In the genomic region with DNA sequence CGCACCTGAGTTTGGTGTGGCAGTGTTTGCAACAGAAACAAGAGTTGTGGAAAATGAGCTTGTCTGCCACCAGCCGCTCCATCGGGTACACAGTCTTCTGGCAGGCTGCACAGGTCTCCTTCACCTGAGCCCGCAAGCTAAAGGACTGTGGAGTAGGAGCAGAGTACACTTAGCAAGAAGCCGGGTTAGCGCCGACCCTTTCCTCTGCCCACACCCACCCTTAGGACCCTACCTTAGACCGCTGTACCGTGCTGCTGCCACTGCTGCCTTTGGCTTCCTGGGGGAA, we compare ENCODE assay signal across 8 mouse cellular contexts. TPM values are rescaled to one million over a fixed set of nuclear protein-coding genes. Genes with fewer than 3 reads are reported as not detected.
A peak's percentile ranks its signal among the peaks of the same experiment; 100 is the strongest.
DNase-seq lines count a peak whose midpoint lies in the region; ATAC-seq lines count a peak whose summit lies in the region.

No protein-coding gene starts in this region.

- H3K4me1 ChIP-seq in hindbrain, embryonic 11.5 days (replicated peaks; ENCODE audit: control insufficient read depth, insufficient read depth, low read length): peaks cover 20% of the 10 kb centered on the region
- H3K4me1 ChIP-seq in midbrain, embryonic 11.5 days (ENCODE audit: control insufficient read depth, insufficient read depth, low read length): peaks cover 22% of the 10 kb centered on the region

- no peaks in the 10 kb centered on the region; the same call in 1 of the 2 replicates for H3K36me3 ChIP-seq in hindbrain, embryonic 11.5 days (ENCODE audit: control insufficient read depth, insufficient read depth, low read length)
- H3K36me3 ChIP-seq in midbrain, embryonic 11.5 days (ENCODE audit: control insufficient read depth, insufficient read depth, low read length): peaks cover 11% of the 10 kb centered on the region

- DNase-seq in kidney, adult 9 months: peak; percentile 37
- DNase-seq in kidney, adult 18-20 months: no peak
- peak; percentile 15 for DNase-seq in ZHBTc4 (ENCODE audit: low read depth, low spot score)
- no peak for DNase-seq in hindbrain, embryonic 11.5 days (ENCODE audit: low spot score)
- peak; percentile 86 for DNase-seq in midbrain, embryonic 11.5 days (ENCODE audit: low spot score, missing footprints)
- no peak for DNase-seq in gastrocnemius, adult 8-10 months (ENCODE audit: low spot score in 2 of 2)
- DNase-seq in adrenal gland, postnatal 36 days: no peak
- DNase-seq in cerebellum, adult 9-10 months: no peak

- peak overlapping the region; percentile 98 for H3K27ac ChIP-seq in hindbrain, embryonic 11.5 days (ENCODE audit: low read depth, low read length)
- peak overlapping the region; percentile 97 for H3K27ac ChIP-seq in midbrain, embryonic 11.5 days (ENCODE audit: low read depth, low read length)

- H3K9ac ChIP-seq in hindbrain, embryonic 11.5 days (ENCODE audit: low read depth, low read length): peak overlapping the region; percentile 98
- H3K9ac ChIP-seq in midbrain, embryonic 11.5 days (ENCODE audit: low read length): peak overlapping the region; percentile 97

- peak; percentile 13; the same call in 1 of the 2 replicates for ATAC-seq in hindbrain, embryonic 11.5 days (ENCODE audit: low FRiP score)
- ATAC-seq in midbrain, embryonic 11.5 days (ENCODE audit: low FRiP score): no peak

- H3K9me3 ChIP-seq in hindbrain, embryonic 11.5 days (ENCODE audit: control insufficient read depth, low read length): no peaks in the 10 kb centered on the region
- H3K9me3 ChIP-seq in midbrain, embryonic 11.5 days (ENCODE audit: control insufficient read depth, low read length): no peaks in the 10 kb centered on the region

- WGBS in hindbrain, embryonic 11.5 days: 53% methylated on average over 9 of the region's 9 CpGs
- WGBS in midbrain, embryonic 11.5 days: 51% methylated on average over 9 of the region's 9 CpGs

- no peaks in the 10 kb centered on the region for H3K27me3 ChIP-seq in hindbrain, embryonic 11.5 days (ENCODE audit: control insufficient read depth, insufficient read depth, low read length)
- no peaks in the 10 kb centered on the region for H3K27me3 ChIP-seq in midbrain, embryonic 11.5 days (ENCODE audit: control insufficient read depth, insufficient read depth, low read length)

- peak overlapping the region; percentile 80 for H3K4me2 ChIP-seq in hindbrain, embryonic 11.5 days (replicated peaks; ENCODE audit: low read depth, low read length)
- peak overlapping the region; percentile 95 for H3K4me2 ChIP-seq in midbrain, embryonic 11.5 days

- peak overlapping the region; percentile 87 for H3K4me3 ChIP-seq in hindbrain, embryonic 11.5 days (ENCODE audit: low read depth, low read length)
- peak overlapping the region; percentile 83 for H3K4me3 ChIP-seq in midbrain, embryonic 11.5 days (ENCODE audit: low read depth, low read length)

RNA-seq across cellular contexts. Expression of a gene that starts 1.8 kb away (rescaled TPM):
- polyA plus RNA-seq in hindbrain, embryonic 11.5 days (2014; fragmentation: Nextera tagmentation; extraction: Ambion mirVana): not detected in 2 replicates
- not detected in 2 replicates for polyA plus RNA-seq in midbrain, embryonic 11.5 days (2014; fragmentation: Nextera tagmentation; extraction: Ambion mirVana)
- not detected for total RNA-seq in gastrocnemius, adult 8-10 months (2022)
- not detected for total RNA-seq in adrenal gland, postnatal 36 days (2021)

RNA-seq across cellular contexts. Expression of a gene that starts 1.8 kb away (rescaled TPM):
- polyA plus RNA-seq in hindbrain, embryonic 11.5 days (2014; fragmentation: Nextera tagmentation; extraction: Ambion mirVana): 298 and 301 TPM in 2 replicates
- polyA plus RNA-seq in midbrain, embryonic 11.5 days (2014; fragmentation: Nextera tagmentation; extraction: Ambion mirVana): 301 and 308 TPM in 2 replicates
- 1 to 10 TPM; 2.2 to 2.8 (median 2.4) TPM for total RNA-seq in gastrocnemius, adult 8-10 months (2022)
- total RNA-seq in adrenal gland, postnatal 36 days (2021): 10 to 100 TPM; 11.8 to 15.0 TPM

RNA-seq across cellular contexts. Expression of a gene that starts 43.1 kb away (rescaled TPM):
- polyA plus RNA-seq in hindbrain, embryonic 11.5 days (2014; fragmentation: Nextera tagmentation; extraction: Ambion mirVana): 36.4 and 44.5 TPM in 2 replicates
- polyA plus RNA-seq in midbrain, embryonic 11.5 days (2014; fragmentation: Nextera tagmentation; extraction: Ambion mirVana): 38.4 and 40.5 TPM in 2 replicates
- total RNA-seq in gastrocnemius, adult 8-10 months (2022): 10 to 100 TPM; 11.1 to 14.7 (median 12.6) TPM
- 10 to 100 TPM; 13.1 to 15.4 TPM for total RNA-seq in adrenal gland, postnatal 36 days (2021)

RNA-seq across cellular contexts. Expression of a gene that starts 57.3 kb away (rescaled TPM):
- polyA plus RNA-seq in hindbrain, embryonic 11.5 days (2014; fragmentation: Nextera tagmentation; extraction: Ambion mirVana): 65.7 and 72.3 TPM in 2 replicates
- polyA plus RNA-seq in midbrain, embryonic 11.5 days (2014; fragmentation: Nextera tagmentation; extraction: Ambion mirVana): 74.1 and 76.4 TPM in 2 replicates
- total RNA-seq in gastrocnemius, adult 8-10 months (2022): 10 to 100 TPM; 59.2 to 76.2 (median 65.5) TPM
- 100 to 1,000 TPM; 113 to 115 TPM for total RNA-seq in adrenal gland, postnatal 36 days (2021)

RNA-seq across cellular contexts. Expression of a gene that starts 57.9 kb away (rescaled TPM):
- 91.4 and 103 TPM in 2 replicates for polyA plus RNA-seq in hindbrain, embryonic 11.5 days (2014; fragmentation: Nextera tagmentation; extraction: Ambion mirVana)
- polyA plus RNA-seq in midbrain, embryonic 11.5 days (2014; fragmentation: Nextera tagmentation; extraction: Ambion mirVana): 105 and 110 TPM in 2 replicates
- 10 to 100 TPM; 22.8 to 26.9 (median 24.4) TPM for total RNA-seq in gastrocnemius, adult 8-10 months (2022)
- total RNA-seq in adrenal gland, postnatal 36 days (2021): 10 to 100 TPM; 52.4 to 54.8 TPM

Comparison
In these comparisons a context has a peak if more than half of its experiments do, and no peak if none do; other contexts are left out.
1. DNase-seq: peak in kidney, adult 9 months (single experiment), ZHBTc4 (single experiment) and midbrain, embryonic 11.5 days (single experiment); none in kidney, adult 18-20 months (single experiment), hindbrain, embryonic 11.5 days (single experiment), gastrocnemius, adult 8-10 months (0 of 2), adrenal gland, postnatal 36 days (0 of 2) and cerebellum, adult 9-10 months (single experiment).